Mouse (Mus musculus) limb, embryonic 10.5 days (tissue): Measurements from ENCODE around the gene Trim17. TPM values are rescaled to one million over a fixed set of nuclear protein-coding genes. Genes with fewer than 3 reads are reported as not detected.
"Not testable (repeated sequence)": the region's sequence is repeated elsewhere in the genome, so short reads cannot be mapped to it uniquely, and the experiment has no call there.

Experiments
- DNase-seq: peaks from one replicate; pipeline ENCODE4 v3.0.0-alpha.2; 2017; ENCODE audit warnings: low spot score
- H3K27ac ChIP-seq: fragments of 300-500 bp; sonication (generic); 2 replicates; pipeline ENCODE4 v1.5.1; 2016; ENCODE audit warnings: mild to moderate bottlenecking
- H3K27me3 ChIP-seq: fragments of 300-500 bp; sonication (generic); 2 replicates; pipeline ENCODE4 v1.6.1; 2016; ENCODE audit warnings: low read depth, mild to moderate bottlenecking; ENCODE audit not compliant: poor library complexity, severe bottlenecking
- H3K36me3 ChIP-seq: fragments of 300-500 bp; sonication (generic); 2 replicates; pipeline ENCODE4 v1.6.1; 2016; ENCODE audit warnings: mild to moderate bottlenecking, moderate library complexity
- H3K4me1 ChIP-seq: fragments of 300-500 bp; sonication (generic); 2 replicates; pipeline ENCODE4 v1.6.1; 2016
- H3K4me3 ChIP-seq: fragments of 300-500 bp; sonication (generic); 2 replicates; pipeline ENCODE4 v1.5.1; 2016; ENCODE audit warnings: mild to moderate bottlenecking, moderate library complexity
- H3K9me3 ChIP-seq: fragments of 300-500 bp; sonication (generic); replicated peaks from 2 replicates; pipeline ENCODE4 v1.6.1; 2016; ENCODE audit warnings: mild to moderate bottlenecking
- WGBS: fragments of 180-500 bp; shearing (Covaris S2); methylation state at CpG from one replicate; pipeline ENCODE4 v1.1.7; 2016; 5-methylcytosine and 5-hydroxymethylcytosine counted together
- polyA plus RNA-seq: library from polyadenylated mRNA; unstranded; fragments of >200 nt; fragmentation: Nextera tagmentation; extraction: Ambion mirVana; gene quantifications from 2 replicates; pipeline ENCODE4 v1.2.1, GENCODE M21; 2016

The Trim17 gene
- polyA plus RNA-seq, 1 experiment from 2014 or later: 0.35 TPM

DNA sequence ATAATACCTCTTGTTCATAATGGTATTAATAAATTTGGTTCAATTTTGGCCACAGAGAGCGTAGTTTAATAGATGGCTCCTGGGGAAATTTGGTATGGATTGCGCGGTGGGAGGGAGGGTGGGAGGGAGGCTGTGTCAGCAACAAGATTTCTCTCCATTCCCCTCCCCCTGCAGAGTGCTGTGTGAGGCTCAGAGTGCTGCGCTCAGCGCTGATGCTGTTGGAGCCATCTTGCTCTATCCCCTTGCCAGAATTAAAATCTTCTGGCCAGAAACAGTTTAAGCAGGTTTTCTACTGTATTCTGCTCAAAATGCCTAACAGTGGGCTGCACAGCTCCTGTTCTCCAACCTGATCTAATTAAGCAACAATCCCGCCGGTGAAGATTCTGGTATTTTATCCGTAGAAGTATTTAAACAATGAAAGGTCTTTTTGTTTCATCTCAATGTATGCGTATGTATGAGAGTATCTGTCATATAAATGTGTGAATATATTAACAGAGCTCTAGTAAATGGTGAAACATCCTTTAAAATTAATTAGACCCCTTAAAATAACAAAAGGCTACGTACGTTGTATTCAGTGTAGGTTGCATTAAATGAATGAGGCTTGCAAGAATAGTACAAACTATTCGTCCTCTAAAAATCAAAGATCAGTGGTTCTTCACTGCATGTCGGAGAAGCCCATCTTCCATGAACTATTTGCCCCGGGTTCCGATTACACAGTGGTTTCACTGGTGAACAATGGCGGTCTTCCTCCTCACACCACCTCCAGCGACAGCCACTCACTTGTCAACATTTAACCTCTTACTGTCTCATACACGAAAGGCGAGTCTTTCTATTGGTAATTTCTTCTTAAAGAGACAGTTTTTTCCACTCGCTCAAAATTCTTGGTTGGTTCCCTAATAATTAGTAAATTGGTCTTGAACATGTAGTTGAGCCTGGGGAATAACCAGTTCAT is 4.7 kb upstream of the Trim17 start:
- 12% methylated on average over 20 of the region's 20 CpGs for WGBS
- Histone ChIP-seq H3K27me3 (peaks cover 90% of the 10 kb centered on the region), H3K27ac (peak overlapping the region; percentile 50; the same call in 1 of the 2 replicates)

GRCm38 (mm10) chr11:58951210-58951609 is 3.3 kb upstream of the Trim17 start:
- Histone ChIP-seq H3K9me3 (no peaks in the 10 kb centered on the region), H3K27ac (no peak overlapping the region), H3K27me3 (peaks cover 76% of the 10 kb centered on the region), H3K4me3 (no peak overlapping the region), H3K36me3 (no peaks in the 10 kb centered on the region), H3K4me1 (peaks cover 32% of the 10 kb centered on the region)
- DNase-seq: no peak
- WGBS: 88% methylated on average over 5 of the region's 5 CpGs

More for the DNA sequence above, 4.7 kb upstream of the Trim17 start:
- no peaks in the 10 kb centered on the region for H3K9me3 ChIP-seq
- H3K36me3 ChIP-seq: no peaks in the 10 kb centered on the region
- peaks cover 24% of the 10 kb centered on the region for H3K4me1 ChIP-seq
- H3K4me3 ChIP-seq: peak overlapping the region; percentile 46
- no peak for DNase-seq

DNA sequence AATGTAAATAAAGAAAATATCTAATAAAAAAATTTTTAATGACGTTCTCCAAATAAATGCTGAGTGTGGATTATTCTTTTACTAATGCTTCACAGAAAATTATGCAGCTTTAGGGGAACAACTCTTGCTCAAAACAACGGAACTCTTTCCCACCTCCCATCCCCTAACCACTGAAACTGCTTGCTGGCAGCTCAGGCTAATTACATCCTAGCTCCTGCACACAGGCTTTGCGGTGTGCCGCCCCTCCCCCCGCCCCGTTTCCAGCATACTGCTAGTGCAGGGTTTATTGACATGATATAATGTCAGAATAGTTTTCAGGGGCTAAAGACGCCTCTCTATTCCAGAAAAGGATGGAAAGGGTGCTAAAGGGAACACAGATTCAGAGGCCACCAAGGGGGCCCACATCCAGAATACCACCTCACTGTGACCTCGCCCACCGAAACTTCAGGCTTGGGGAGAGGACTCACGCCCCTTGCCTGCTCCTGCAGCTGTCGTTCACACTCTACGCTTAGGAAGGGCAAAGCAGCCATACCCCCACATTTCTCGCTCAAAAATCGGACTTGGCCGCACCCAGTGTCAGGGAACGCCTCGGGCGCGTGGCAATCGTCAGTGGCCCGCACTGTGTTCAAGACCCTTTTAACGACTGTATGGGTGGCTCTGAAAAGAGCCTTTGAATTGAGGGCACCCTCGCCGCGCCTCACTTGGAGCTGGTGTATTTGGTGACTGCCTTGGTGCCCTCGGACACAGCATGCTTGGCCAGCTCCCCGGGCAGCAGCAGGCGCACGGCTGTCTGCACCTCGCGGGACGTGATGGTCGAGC is 925 bp upstream of the Trim17 start:
- peak; percentile 68 for DNase-seq
- no peaks in the 10 kb centered on the region for H3K9me3 ChIP-seq
- peak overlapping the region; percentile 92 for H3K27ac ChIP-seq
- H3K4me3 ChIP-seq: peak overlapping the region; percentile 72
- 2% methylated on average over 33 of the region's 33 CpGs for WGBS
- H3K4me1 ChIP-seq: peaks cover 38% of the 10 kb centered on the region
- peaks cover 10% of the 10 kb centered on the region for H3K36me3 ChIP-seq
- peaks cover 72% of the 10 kb centered on the region for H3K27me3 ChIP-seq

DNA sequence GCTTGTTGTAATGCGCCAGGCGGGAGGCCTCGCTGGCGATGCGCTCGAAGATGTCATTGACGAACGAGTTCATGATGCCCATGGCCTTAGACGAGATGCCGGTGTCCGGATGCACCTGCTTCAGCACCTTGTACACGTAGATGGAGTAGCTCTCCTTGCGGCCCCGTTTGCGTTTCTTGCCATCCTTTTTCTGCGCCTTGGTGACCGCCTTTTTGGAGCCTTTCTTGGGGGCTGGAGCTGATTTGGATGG is 390 bp upstream of the Trim17 start:
- peak overlapping the region; percentile 92 for H3K27ac ChIP-seq
- H3K4me3 ChIP-seq: peak overlapping the region; percentile 72
- peaks cover 72% of the 10 kb centered on the region for H3K27me3 ChIP-seq
- WGBS: under 1% methylated on average over 17 of the region's 17 CpGs
- peak; percentile 62 for DNase-seq
- peaks cover 36% of the 10 kb centered on the region for H3K4me1 ChIP-seq
- H3K9me3 ChIP-seq: not testable (repeated sequence)
- H3K36me3 ChIP-seq: peaks cover 10% of the 10 kb centered on the region

GRCm38 (mm10) chr11:58955143-58955867 is 820 bp downstream of the Trim17 start:
- H3K27me3 ChIP-seq: peaks cover 61% of the 10 kb centered on the region
- no peaks in the 10 kb centered on the region for H3K9me3 ChIP-seq
- peak overlapping the region; percentile 72 for H3K4me3 ChIP-seq
- DNase-seq: no peak
- peak overlapping the region; percentile 92 for H3K27ac ChIP-seq
- peaks cover 10% of the 10 kb centered on the region for H3K36me3 ChIP-seq
- WGBS: 1% methylated on average over 20 of the region's 20 CpGs
- H3K4me1 ChIP-seq: peaks cover 38% of the 10 kb centered on the region

- DNase-seq: no peak
- Histone ChIP-seq H3K4me3 (peak overlapping the region; percentile 72), H3K4me1 (peaks cover 38% of the 10 kb centered on the region), H3K9me3 (no peaks in the 10 kb centered on the region), H3K27me3 (peaks cover 58% of the 10 kb centered on the region), H3K27ac (peak overlapping the region; percentile 92), H3K36me3 (peaks cover 10% of the 10 kb centered on the region)
- WGBS: 57% methylated on average over 8 of the region's 8 CpGs
Observed at GRCm38 (mm10) chr11:58955868-58956257, 1.4 kb downstream of the Trim17 start.

DNA sequence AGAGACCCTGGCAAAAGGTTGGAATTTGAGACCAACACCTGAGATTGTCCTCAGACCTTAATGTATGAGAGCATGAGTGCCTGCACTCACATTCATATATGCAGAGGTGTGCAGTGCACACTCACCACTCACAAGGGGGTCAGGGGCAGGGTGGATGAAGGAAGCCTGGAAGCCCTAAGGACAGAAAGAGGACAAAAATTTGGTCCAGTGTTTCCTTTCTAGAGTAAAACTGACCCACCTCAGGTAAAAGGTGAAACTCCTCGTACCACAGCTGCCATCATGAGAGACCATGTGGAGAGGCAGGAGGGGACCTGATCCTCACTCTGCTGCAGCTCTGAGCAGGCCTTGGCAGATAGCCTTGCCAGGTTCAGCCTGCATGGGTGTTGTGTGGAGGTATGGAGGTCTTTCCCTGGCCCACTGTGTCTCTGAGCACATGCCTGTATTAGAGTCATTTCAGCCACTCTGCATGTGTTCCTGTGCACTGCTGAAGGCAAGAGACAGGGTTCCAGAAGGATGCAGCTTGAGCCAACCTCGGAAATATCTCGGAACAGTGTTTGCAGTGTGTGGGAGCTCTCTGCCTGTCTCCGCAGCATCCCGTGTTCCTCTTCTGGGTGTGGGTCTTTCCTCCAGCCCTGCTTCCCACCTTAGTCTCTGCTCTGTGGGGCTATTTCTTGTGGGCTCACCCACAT is 2.9 kb downstream of the Trim17 start:
- WGBS: 91% methylated on average over 5 of the region's 5 CpGs
- Histone ChIP-seq H3K36me3 (peaks cover 10% of the 10 kb centered on the region), H3K4me1 (peaks cover 38% of the 10 kb centered on the region), H3K4me3 (no peak overlapping the region), H3K27ac (no peak overlapping the region), H3K27me3 (peaks cover 58% of the 10 kb centered on the region), H3K9me3 (no peaks in the 10 kb centered on the region)
- no peak for DNase-seq

DNA sequence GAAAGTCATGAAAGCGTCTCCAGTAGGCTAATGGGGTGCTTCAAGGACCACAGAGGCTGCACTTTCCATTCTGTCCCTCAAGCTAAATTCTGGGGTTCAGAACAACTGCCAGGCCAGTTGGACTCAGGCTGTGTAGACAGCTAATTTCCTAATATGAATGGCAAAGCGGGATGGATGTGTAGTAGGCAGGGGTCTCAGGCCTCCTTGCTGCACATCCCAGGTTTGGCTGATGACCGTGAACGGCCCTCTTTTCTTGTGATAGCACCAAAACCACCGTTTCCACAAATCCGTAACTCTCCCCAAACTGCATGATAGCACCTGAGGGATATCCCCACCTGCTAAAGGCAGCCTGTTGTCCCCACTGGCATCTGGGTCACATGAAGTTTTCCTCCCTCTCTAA is 4.1 kb downstream of the Trim17 start:
- H3K9me3 ChIP-seq: no peaks in the 10 kb centered on the region
- peaks cover 32% of the 10 kb centered on the region for H3K4me1 ChIP-seq
- peaks cover 59% of the 10 kb centered on the region for H3K27me3 ChIP-seq
- H3K27ac ChIP-seq: no peak overlapping the region
- DNase-seq: no peak
- no peak overlapping the region for H3K4me3 ChIP-seq
- WGBS: 85% methylated on average over 6 of the region's 6 CpGs
- H3K36me3 ChIP-seq: peaks cover 10% of the 10 kb centered on the region

GRCm38 (mm10) chr11:58959186-58959825 is 4.8 kb downstream of the Trim17 start:
- Histone ChIP-seq H3K4me1 (peaks cover 31% of the 10 kb centered on the region), H3K27ac (no peak overlapping the region), H3K9me3 (no peaks in the 10 kb centered on the region), H3K27me3 (peaks cover 62% of the 10 kb centered on the region), H3K4me3 (peak overlapping the region; percentile 56), H3K36me3 (peaks cover 10% of the 10 kb centered on the region)
- WGBS: 40% methylated on average over 15 of the region's 15 CpGs
- no peak for DNase-seq

- WGBS: 4% methylated on average over 40 of the region's 40 CpGs
- DNase-seq: peak; percentile 81
- H3K4me1 ChIP-seq: peaks cover 31% of the 10 kb centered on the region
- no peaks in the 10 kb centered on the region for H3K9me3 ChIP-seq
- peaks cover 10% of the 10 kb centered on the region for H3K36me3 ChIP-seq
- peaks cover 62% of the 10 kb centered on the region for H3K27me3 ChIP-seq
- peak overlapping the region; percentile 56 for H3K4me3 ChIP-seq
- no peak overlapping the region for H3K27ac ChIP-seq
Observed at GRCm38 (mm10) chr11:58959921-58960465, 5.5 kb downstream of the Trim17 start.

GRCm38 (mm10) chr11:58961364-58962177 is 7.1 kb downstream of the Trim17 start:
- 61% methylated on average over 50 of the region's 50 CpGs for WGBS
- H3K4me3 ChIP-seq: 0 out of 2 replicates have a peak overlapping the region, but pooled peaks have one; percentile 13

More at GRCm38 (mm10) chr11:58961364-58962177, 7.1 kb downstream of the Trim17 start:
- DNase-seq: no peak
- H3K9me3 ChIP-seq: no peaks in the 10 kb centered on the region
- no peak overlapping the region for H3K27ac ChIP-seq
- peaks cover 10% of the 10 kb centered on the region for H3K36me3 ChIP-seq
- H3K4me1 ChIP-seq: peaks cover 30% of the 10 kb centered on the region
- peaks cover 62% of the 10 kb centered on the region for H3K27me3 ChIP-seq
